Mouse (Mus musculus): ENCODE data around the gene Fam219a. TPM values are rescaled to one million over a fixed set of nuclear protein-coding genes. Genes with fewer than 3 reads are reported as not detected.

Fam219a gene
- total RNA-seq, 1 experiment, result 2.9 TPM

GRCm38 (mm10) chr4:41505131-41505551 is 64.2 kb downstream of the Fam219a start:
- Histone ChIP-seq H3K27ac (ENCODE audit: insufficient read depth, low read depth, low read length, poor library complexity, severe bottlenecking) (no peak overlapping the region), H3K9ac (ENCODE audit: insufficient read depth, low read depth, low read length, poor library complexity, severe bottlenecking) (no peak overlapping the region), H3K9me3 (ENCODE audit: control insufficient read depth, insufficient read depth, low read depth, low read length) (no peaks in the 10 kb centered on the region), H3K36me3 (ENCODE audit: control insufficient read depth, insufficient read depth, low read length, poor library complexity, severe bottlenecking) (no peaks in the 10 kb centered on the region), H3K4me1 (ENCODE audit: control insufficient read depth in 2 of 2, insufficient read depth in 2 of 2, low read length in 2 of 2, poor library complexity in 1 of 2) (peaks cover 3 to 11% of the 10 kb centered on the region in 2 experiments), H3K4me3 (ENCODE audit: insufficient read depth in 1 of 2, low read depth in 1 of 2, low read length in 2 of 2, poor library complexity in 1 of 2, severe bottlenecking in 1 of 2) (no peak overlapping the region)
- in situ Hi-C loops (cut with MboI; ENCODE audit: low sequenced_read_pairs in 2 of 2, unreplicated experiment in 2 of 2), result no loop called here
- TF ChIP-seq MAFK (IDR thresholded peaks at IDR 0.05; ENCODE audit: insufficient read depth, low read depth, low read length), result no peak
- no peak for TF ChIP-seq ZC3H11A (IDR thresholded peaks at IDR 0.05; ENCODE audit: borderline replicate concordance, low read depth, low read length)
- no peak for TF ChIP-seq ZNF384 (IDR thresholded peaks at IDR 0.05; ENCODE audit: low read depth, low read length)
- no peak for TF ChIP-seq CHD2 (IDR thresholded peaks at IDR 0.05; ENCODE audit: low read depth, low read length)
- no peak for DNase-seq (ENCODE audit: low read depth, low spot score)

GRCm38 (mm10) chr4:41504325-41504724 is 65.0 kb downstream of the Fam219a start:
- no peaks in the 10 kb centered on the region for H3K36me3 ChIP-seq (ENCODE audit: control insufficient read depth, insufficient read depth, low read length, poor library complexity, severe bottlenecking)
- no peak overlapping the region for H3K27ac ChIP-seq (ENCODE audit: insufficient read depth, low read depth, low read length, poor library complexity, severe bottlenecking)
- no peak overlapping the region for H3K9ac ChIP-seq (ENCODE audit: insufficient read depth, low read depth, low read length, poor library complexity, severe bottlenecking)
- peaks cover 3 to 11% of the 10 kb centered on the region in 2 experiments for H3K4me1 ChIP-seq (ENCODE audit: control insufficient read depth in 2 of 2, insufficient read depth in 2 of 2, low read length in 2 of 2, poor library complexity in 1 of 2)
- H3K9me3 ChIP-seq (ENCODE audit: control insufficient read depth, insufficient read depth, low read depth, low read length), result no peaks in the 10 kb centered on the region
- no peak for DNase-seq (ENCODE audit: low read depth, low spot score)
- TF ChIP-seq HCFC1 (IDR thresholded peaks at IDR 0.05; ENCODE audit: borderline replicate concordance, insufficient read depth, low read length) (no peak), ZNF384 (IDR thresholded peaks at IDR 0.05; ENCODE audit: low read depth, low read length) (no peak), MAFK (IDR thresholded peaks at IDR 0.05; ENCODE audit: insufficient read depth, low read depth, low read length) (no peak), ZC3H11A (IDR thresholded peaks at IDR 0.05; ENCODE audit: borderline replicate concordance, low read depth, low read length) (no peak), CHD2 (IDR thresholded peaks at IDR 0.05; ENCODE audit: low read depth, low read length) (no peak)
- in situ Hi-C loops (cut with MboI; ENCODE audit: low sequenced_read_pairs in 2 of 2, unreplicated experiment in 2 of 2), result no loop called here
- H3K4me3 ChIP-seq (ENCODE audit: insufficient read depth in 1 of 2, low read depth in 1 of 2, low read length in 2 of 2, poor library complexity in 1 of 2, severe bottlenecking in 1 of 2), result no peak overlapping the region

- in situ Hi-C loops (cut with MboI; ENCODE audit: low sequenced_read_pairs in 2 of 2, unreplicated experiment in 2 of 2), result no loop called here
- TF ChIP-seq CHD2 (IDR thresholded peaks at IDR 0.05; ENCODE audit: low read depth, low read length), result 0 out of 2 replicates have a peak, but pooled peaks have one; percentile 32
- TF ChIP-seq ZC3H11A (IDR thresholded peaks at IDR 0.05; ENCODE audit: borderline replicate concordance, low read depth, low read length), result no peak
- TF ChIP-seq HCFC1 (IDR thresholded peaks at IDR 0.05; ENCODE audit: borderline replicate concordance, insufficient read depth, low read length), result peak; percentile 94
- no peak for TF ChIP-seq MAFK (IDR thresholded peaks at IDR 0.05; ENCODE audit: insufficient read depth, low read depth, low read length)
- TF ChIP-seq ZNF384 (IDR thresholded peaks at IDR 0.05; ENCODE audit: low read depth, low read length), result no peak
- Histone ChIP-seq H3K4me1 (ENCODE audit: control insufficient read depth in 2 of 2, insufficient read depth in 2 of 2, low read length in 2 of 2, poor library complexity in 1 of 2) (peaks cover 3 to 17% of the 10 kb centered on the region in 2 experiments), H3K27ac (ENCODE audit: insufficient read depth, low read depth, low read length, poor library complexity, severe bottlenecking) (no peak within 1 kb of the TSS), H3K4me3 (ENCODE audit: insufficient read depth in 1 of 2, low read depth in 1 of 2, low read length in 2 of 2, poor library complexity in 1 of 2, severe bottlenecking in 1 of 2) (peak within 1 kb of the TSS; percentile 65 to 78), H3K9ac (ENCODE audit: insufficient read depth, low read depth, low read length, poor library complexity, severe bottlenecking) (peak within 1 kb of the TSS; percentile 53), H3K9me3 (ENCODE audit: control insufficient read depth, insufficient read depth, low read depth, low read length) (no peaks in the 10 kb centered on the region), H3K36me3 (ENCODE audit: control insufficient read depth, insufficient read depth, low read length, poor library complexity, severe bottlenecking) (no peaks in the 10 kb centered on the region)
- DNase-seq (ENCODE audit: low read depth, low spot score), result peak; percentile 99
These were observed 66.3 kb downstream of the Fam219a start, which contains the start of gene AI464131 for GRCm38 (mm10) chr4:41502986-41503412. Gene AI464131, minus strand, starts transcription at chr4:41503076.

- no peak for TF ChIP-seq ZNF384 (IDR thresholded peaks at IDR 0.05; ENCODE audit: low read depth, low read length)
- in situ Hi-C loops (cut with MboI; ENCODE audit: low sequenced_read_pairs in 2 of 2, unreplicated experiment in 2 of 2), result no loop called here
- peak overlapping the region; percentile 65 to 78 for H3K4me3 ChIP-seq (ENCODE audit: insufficient read depth in 1 of 2, low read depth in 1 of 2, low read length in 2 of 2, poor library complexity in 1 of 2, severe bottlenecking in 1 of 2)
These were observed 67.0 kb downstream of the Fam219a start for GRCm38 (mm10) chr4:41502171-41502940.

More at GRCm38 (mm10) chr4:41502171-41502940, 67.0 kb downstream of the Fam219a start:
- H3K4me1 ChIP-seq (ENCODE audit: control insufficient read depth in 2 of 2, insufficient read depth in 2 of 2, low read length in 2 of 2, poor library complexity in 1 of 2), result peaks cover 2 to 22% of the 10 kb centered on the region in 2 experiments
- H3K27ac ChIP-seq (ENCODE audit: insufficient read depth, low read depth, low read length, poor library complexity, severe bottlenecking), result no peak overlapping the region
- no peak for DNase-seq (ENCODE audit: low read depth, low spot score)
- H3K9ac ChIP-seq (ENCODE audit: insufficient read depth, low read depth, low read length, poor library complexity, severe bottlenecking), result peak overlapping the region; percentile 53
- no peaks in the 10 kb centered on the region for H3K9me3 ChIP-seq (ENCODE audit: control insufficient read depth, insufficient read depth, low read depth, low read length)
- no peaks in the 10 kb centered on the region for H3K36me3 ChIP-seq (ENCODE audit: control insufficient read depth, insufficient read depth, low read length, poor library complexity, severe bottlenecking)

Data from ES-E14 (cell line).